Mouse (Mus musculus) yolk sac, embryonic 10.5 days (tissue): Measurements from ENCODE around the gene Gpr4.

ENCODE experiments used
- DNase-seq: peaks from one replicate; pipeline ENCODE4 v3.0.0-alpha.2; 2017; ENCODE audit warnings: low spot score

Gpr4 gene

GRCm38 (mm10) chr7:19229404-19229803 is 17.1 kb downstream of the Gpr4 start:
- DNase-seq, result no peak

GRCm38 (mm10) chr7:19230041-19230580 is 17.8 kb downstream of the Gpr4 start:
- DNase-seq, result no peak

- no peak for DNase-seq
These were observed 18.6 kb downstream of the Gpr4 start for GRCm38 (mm10) chr7:19230899-19231298.

GRCm38 (mm10) chr7:19231849-19232248 is 19.5 kb downstream of the Gpr4 start:
- peak; percentile 74 for DNase-seq

- DNase-seq, result no peak
These were observed 22.3 kb downstream of the Gpr4 start for GRCm38 (mm10) chr7:19234652-19235051.

GRCm38 (mm10) chr7:19235092-19235671 is 22.8 kb downstream of the Gpr4 start:
- DNase-seq, result no peak

DNA sequence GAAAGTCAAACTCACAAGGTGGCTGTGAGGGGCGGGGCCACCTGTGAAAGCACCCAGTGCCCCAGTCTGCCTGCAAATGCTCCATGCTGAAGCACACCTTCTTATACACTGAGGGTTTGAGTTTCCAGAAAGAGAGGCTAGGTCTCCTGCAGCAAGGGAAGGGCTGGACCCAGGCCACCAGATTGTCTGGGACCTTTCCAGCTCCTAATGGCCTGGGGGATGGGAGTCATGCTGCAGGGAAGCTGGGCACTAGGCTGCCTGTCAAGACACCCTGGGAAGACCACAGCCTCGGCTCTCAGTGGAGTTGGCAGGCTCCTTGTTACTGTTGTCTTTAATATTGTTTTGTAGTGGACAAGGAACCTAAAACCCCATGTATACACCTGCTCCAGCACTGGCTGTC is 24.1 kb downstream of the Gpr4 start:
- no peak for DNase-seq

DNA sequence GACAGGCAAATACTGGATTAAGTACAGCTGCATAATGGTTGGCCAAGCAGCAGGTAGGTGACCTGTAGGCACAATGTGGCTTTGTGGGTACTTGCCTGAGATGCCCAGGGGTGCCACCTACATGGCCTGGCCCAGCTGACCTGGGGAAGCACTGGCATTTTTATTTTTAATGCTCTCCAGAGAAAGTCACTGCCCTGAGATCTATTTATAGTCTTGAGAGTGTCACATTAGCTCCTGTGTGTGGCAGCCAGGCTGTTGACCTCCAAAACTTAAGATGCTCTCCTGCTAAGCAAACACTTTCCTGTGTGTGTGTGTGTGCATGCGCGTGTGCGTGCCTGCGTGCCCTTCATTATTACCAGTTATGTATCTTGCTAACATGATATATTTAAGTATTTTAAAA is 26.0 kb downstream of the Gpr4 start:
- no peak for DNase-seq

- peak; percentile 78 for DNase-seq
These were observed 27.1 kb downstream of the Gpr4 start for GRCm38 (mm10) chr7:19239423-19239822.

- DNase-seq, result no peak
These were observed 27.6 kb downstream of the Gpr4 start for GRCm38 (mm10) chr7:19239986-19240385.

- DNase-seq, result no peak
These were observed 28.6 kb downstream of the Gpr4 start for GRCm38 (mm10) chr7:19240905-19241463.

DNA sequence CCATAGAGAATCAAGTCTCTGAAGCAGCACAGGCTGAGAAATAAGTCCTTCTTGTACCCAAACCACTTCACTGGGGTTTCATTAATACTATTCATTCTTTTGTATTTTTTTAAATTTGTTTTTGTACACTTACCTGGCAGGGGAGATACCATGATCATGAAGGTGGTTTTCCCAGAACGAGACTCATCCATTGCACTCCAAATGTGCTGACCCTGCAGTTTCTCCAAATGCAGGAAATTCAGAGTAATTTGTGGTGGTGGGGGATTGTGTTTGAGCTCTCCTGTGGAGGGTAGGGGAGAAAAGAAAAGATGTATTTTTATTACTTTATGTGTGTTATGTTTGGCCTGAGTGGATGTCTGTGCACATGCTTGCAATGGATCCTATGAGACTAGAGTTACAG is 29.7 kb downstream of the Gpr4 start:
- no peak for DNase-seq

- DNase-seq, result no peak
These were observed 31.5 kb downstream of the Gpr4 start for GRCm38 (mm10) chr7:19243858-19244257.

- DNase-seq, result no peak
These were observed 32.7 kb downstream of the Gpr4 start for GRCm38 (mm10) chr7:19245083-19245482.

DNA sequence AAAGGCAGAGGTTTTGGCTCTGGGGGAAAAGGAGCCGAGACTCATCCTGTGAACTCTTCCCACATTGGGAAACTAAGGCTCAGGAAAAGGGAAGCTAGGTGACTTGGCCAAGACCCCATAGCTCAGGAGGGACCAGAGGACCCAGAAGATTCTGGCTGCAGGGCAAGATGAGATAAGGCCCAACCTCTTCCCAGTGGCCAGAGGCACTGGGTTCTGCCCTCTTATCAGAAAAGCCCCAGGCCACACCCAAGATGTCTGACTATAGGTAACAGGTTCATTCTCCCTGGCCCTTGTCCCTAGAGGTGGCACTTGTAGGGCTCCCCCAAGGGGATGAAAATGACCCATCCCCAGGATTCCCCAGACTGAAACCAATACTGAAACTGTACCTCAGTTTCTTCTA is 34.5 kb downstream of the Gpr4 start:
- no peak for DNase-seq

DNA sequence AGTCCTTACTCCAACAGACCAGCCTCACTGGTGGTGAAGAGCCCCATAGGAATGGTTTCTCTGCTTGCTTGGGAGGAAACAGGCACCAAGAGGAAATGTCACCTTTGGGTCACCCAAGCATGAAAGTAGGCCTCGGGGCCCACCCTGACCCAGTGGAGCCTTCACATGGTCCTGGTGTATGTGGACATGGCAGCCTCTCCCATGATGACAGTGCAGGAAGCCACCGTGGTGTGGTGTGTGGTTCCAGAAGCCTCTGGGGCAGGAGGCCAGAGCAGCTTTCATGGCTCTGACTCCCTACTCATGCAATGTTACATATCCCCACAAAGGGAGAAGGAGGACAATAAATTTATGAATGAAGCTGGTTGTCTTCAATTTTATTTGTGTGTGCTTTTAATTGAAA is 35.2 kb downstream of the Gpr4 start:
- DNase-seq, result no peak

DNA sequence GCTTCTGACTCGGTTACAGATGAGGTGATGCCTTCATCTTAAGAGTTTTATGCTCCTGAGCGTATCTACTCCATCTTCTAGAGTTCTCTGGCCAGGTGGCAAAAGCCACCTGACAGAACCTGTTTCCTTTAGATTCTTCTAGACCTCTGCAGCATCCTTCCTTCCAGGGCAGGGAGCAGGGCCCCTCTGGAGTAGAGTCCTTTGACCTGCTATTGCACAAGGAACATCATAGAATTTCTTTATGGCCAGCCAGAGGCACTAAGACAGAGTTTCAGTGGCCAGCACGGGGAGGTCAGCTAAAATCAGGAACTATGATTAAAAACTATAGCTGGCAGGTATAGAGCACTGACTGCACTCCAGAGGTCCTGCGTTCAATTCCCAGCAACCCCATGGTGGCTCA is 39.7 kb downstream of the Gpr4 start:
- DNase-seq, result no peak

DNA sequence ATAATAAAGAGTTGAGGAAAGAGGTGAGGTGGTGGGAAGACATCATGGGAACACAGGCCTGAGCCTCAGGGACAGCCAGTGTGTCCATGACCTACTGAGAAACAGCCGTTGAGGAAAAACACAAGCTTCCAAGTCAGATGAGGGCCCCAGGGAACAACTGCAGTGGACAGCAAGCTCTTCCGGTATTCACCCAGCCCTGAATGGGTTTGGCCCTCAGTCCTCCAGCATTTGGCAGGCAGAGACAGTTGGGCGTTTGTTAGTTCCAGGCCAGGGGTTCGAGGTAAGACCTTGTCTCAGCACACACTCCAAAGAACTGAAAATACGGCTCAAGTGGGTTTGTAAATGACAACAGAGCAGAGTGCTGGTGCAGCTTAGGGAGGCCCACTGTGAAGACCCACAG is 41.1 kb downstream of the Gpr4 start:
- DNase-seq, result no peak

GRCm38 (mm10) chr7:19255395-19255794 is 43.1 kb downstream of the Gpr4 start:
- DNase-seq, result no peak

DNA sequence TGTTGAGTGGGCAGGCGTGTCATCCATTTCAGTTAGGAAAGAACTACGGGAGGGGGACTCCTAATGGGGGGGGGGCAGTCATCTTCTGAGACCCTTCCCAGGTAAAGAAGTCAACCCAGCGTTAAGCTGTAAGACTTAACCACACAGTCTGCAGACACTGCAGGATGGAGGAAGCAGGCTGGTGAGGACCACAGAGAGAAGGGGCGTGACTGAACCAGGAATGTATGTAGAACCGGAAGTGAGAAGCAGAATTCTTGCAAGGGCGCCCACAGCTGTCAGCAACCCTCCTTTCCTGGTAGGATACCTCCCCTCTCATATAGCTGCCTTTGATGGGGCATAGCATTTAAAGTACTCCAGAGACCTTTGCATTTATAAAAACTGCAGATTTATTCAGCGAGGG is 44.2 kb downstream of the Gpr4 start:
- no peak for DNase-seq

GRCm38 (mm10) chr7:19257390-19258022 is 45.2 kb downstream of the Gpr4 start:
- peak; percentile 75 for DNase-seq

GRCm38 (mm10) chr7:19258336-19258735 is 46.0 kb downstream of the Gpr4 start:
- no peak for DNase-seq

DNA sequence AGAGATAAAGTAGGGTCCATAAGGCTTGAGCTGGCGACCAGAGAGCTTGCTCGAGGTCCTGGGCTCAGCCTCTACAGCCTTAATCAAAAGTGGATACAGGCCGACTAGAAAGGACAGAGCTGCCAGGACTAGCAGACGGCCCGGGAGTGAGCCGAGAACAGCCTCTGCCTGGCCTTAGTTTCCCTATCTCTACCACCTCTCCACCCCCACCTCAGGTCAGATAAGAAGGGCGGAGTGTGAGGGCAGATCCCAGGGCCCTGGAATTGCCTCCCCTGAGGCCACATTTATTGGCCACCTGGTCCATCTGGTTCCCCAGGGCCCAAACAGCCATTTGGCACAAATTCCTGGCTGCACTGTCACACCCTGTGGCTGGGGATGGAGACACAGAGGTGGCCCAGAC is 52.8 kb downstream of the Gpr4 start:
- DNase-seq, result no peak
